Mouse (Mus musculus): ENCODE data around the gene Hcst. TPM values are rescaled to one million over a fixed set of nuclear protein-coding genes. Genes with fewer than 3 reads are reported as not detected.

The Hcst gene
- polyA plus RNA-seq, 1 experiment from 2014 or later: 2.7 TPM

DNA sequence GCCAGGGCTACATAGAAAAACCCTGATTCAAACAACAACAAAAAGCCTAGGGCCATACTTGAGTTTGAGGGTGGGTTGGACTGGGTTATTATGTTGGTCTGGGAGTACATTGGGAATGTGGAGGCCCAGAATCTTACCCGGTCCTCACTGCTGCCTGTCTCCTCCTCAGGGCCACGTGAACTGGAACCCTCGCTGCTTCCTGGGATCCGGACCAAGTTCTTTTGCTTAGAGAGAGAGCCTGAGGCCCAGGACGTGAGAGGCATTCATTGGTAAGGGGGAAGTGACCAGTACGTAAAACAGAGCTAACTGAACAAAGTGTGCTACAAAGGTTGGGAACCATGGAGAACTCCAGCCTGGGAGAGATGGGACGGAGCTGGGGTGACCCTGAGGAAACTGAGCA, 30.6 kb upstream of the Hcst start:
- WGBS: 65% methylated on average over 7 of the region's 7 CpGs
- H3K4me3 ChIP-seq: no peak overlapping the region

DNA sequence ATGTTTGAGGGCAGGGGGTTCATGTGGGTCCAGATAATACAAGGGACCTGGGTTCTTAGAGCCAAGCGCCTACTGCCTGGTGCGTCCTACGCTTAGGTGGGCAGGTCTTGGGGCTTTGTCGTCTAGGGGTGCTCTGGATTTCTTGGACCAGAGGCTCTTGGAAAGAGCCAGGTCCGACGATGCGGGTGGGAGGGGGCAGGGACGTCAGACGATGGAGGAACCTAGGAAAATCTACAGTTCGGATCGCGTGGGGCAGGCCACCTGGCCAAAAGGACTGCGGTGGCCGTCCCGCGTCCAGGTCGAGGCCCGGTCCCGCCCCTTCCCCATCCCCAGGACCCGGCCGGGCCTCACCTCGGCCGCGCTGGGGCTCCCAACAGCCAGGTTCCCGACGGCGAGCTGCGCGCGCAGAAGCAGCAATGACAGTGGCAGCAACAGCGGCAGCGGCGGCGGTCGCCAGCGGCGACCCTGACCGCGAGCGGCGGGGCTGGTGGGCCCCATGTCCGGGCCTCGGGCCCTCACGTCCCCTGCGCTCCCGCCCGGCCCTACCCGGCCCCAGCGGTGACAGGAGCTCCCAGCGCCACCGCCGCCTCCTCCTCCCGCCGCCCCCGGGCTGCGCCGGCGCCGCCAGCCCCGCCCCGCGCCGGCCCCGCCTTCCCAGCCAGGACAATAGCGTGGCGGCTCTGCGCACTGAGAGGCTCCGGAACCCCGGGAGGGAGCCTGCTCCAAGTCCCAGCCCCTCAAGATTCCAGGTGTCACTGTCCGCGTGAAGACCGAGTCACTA, 25.5 kb upstream of the Hcst start, which contains the start of gene Aplp1:
Gene Aplp1 (minus strand): TSS at position 565 of the 781 bp plus-strand sequence.
- H3K27me3 ChIP-seq: peaks cover 20% of the 10 kb centered on the region
- no peaks in the 10 kb centered on the region for H3K9me3 ChIP-seq
- peak within 1 kb of the TSS; percentile 64 for H3K4me3 ChIP-seq
- under 1% methylated on average over 63 of the region's 72 CpGs for WGBS
- no peak within 1 kb of the TSS for H3K27ac ChIP-seq
- peaks cover 6% of the 10 kb centered on the region; the same call in 1 of the 2 replicates for H3K36me3 ChIP-seq
- H3K4me2 ChIP-seq: peak within 1 kb of the TSS; percentile 92
- H3K4me1 ChIP-seq: peaks cover 18% of the 10 kb centered on the region
- ATAC-seq (ENCODE audit: insufficient number of reproducible peaks, low FRiP score, low TSS enrichment, low read depth): peak; percentile 68; the same call in 1 of the 2 replicates
- peak within 1 kb of the TSS; percentile 63 for H3K9ac ChIP-seq

More for the DNA sequence above, 30.6 kb upstream of the Hcst start:
- Histone ChIP-seq H3K27me3 (peaks cover 48% of the 10 kb centered on the region), H3K9me3 (no peaks in the 10 kb centered on the region), H3K36me3 (no peaks in the 10 kb centered on the region), H3K9ac (no peak overlapping the region), H3K4me2 (no peak overlapping the region), H3K4me1 (peaks cover 4% of the 10 kb centered on the region; the same call in 1 of the 2 replicates), H3K27ac (no peak overlapping the region)
- no peak for ATAC-seq (ENCODE audit: insufficient number of reproducible peaks, low FRiP score, low TSS enrichment, low read depth)

DNA sequence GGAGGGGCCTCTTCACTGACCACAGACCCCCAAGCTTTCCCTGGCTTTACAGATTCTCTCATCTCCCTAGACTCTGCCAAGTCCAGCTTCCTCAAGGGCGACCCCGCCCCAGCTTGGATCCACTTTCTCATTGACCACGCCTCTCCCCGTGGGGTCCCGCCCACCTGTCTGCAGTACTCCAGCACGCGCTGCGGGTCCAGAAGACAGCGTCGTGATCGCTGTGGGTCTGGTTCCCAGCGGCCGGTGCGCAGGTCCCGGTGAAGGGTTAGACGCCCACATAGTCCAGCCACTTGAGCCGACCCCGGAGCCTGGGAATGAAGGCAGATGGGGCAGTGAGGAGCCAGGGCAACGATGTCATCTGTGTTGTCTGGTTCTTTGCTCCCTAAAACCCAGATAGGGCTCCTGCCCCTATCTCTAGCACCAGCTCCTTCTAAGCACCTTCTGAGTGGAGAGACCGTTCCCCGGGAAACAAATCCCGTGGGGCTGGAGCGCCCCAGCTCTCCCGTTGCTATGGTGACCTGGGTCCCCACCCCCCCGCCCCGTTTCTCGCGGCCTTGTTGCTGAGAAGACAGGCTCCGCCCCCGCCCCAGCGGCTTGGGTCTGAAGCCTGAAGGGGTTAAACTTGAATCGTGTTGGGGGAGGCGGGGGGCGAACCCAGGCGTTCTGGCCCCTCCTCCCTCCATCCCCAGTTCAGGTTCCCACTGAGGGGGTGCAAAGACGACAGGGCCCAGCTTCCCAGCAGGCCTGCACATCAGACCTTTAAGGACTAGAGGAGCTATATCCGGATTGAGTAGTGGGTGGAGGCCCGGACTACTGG, 24.7 kb upstream of the Hcst start:
- peak overlapping the region; percentile 64 for H3K4me3 ChIP-seq
- peaks cover 9% of the 10 kb centered on the region; the same call in 1 of the 2 replicates for H3K36me3 ChIP-seq
- peaks cover 18% of the 10 kb centered on the region for H3K4me1 ChIP-seq
- WGBS: under 1% methylated on average over 38 of the region's 38 CpGs
- H3K27ac ChIP-seq: no peak overlapping the region
- no peak for ATAC-seq (ENCODE audit: insufficient number of reproducible peaks, low FRiP score, low TSS enrichment, low read depth)
- peaks cover 17% of the 10 kb centered on the region; the same call in 1 of the 2 replicates for H3K27me3 ChIP-seq
- H3K4me2 ChIP-seq: peak overlapping the region; percentile 92
- H3K9ac ChIP-seq: peak overlapping the region; percentile 63; the same call in 1 of the 2 replicates
- no peaks in the 10 kb centered on the region for H3K9me3 ChIP-seq

DNA sequence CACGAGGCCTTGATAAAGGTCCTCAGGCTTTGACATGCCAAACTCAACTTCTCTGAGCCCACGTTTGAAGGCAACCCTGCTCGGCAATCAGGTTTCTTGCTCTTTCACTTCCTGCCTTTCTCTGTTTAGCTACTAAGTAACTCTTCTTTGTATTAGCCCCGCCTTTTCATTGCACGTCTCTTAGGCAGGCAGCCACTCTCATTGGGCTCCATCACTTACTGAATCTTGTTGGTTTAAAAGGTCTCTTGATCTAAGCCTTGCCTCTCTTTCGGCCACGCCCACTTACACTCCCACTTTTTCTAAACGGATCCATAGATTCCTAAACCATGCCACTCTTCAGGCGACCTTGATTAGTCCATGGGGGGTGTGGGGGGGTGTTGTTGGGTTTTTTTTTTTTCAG, 24.0 kb upstream of the Hcst start:
- Histone ChIP-seq H3K4me3 (peak overlapping the region; percentile 64), H3K4me1 (peaks cover 18% of the 10 kb centered on the region), H3K4me2 (peak overlapping the region; percentile 92; the same call in 1 of the 2 replicates), H3K36me3 (peaks cover 9% of the 10 kb centered on the region; the same call in 1 of the 2 replicates), H3K9me3 (no peaks in the 10 kb centered on the region), H3K27ac (no peak overlapping the region), H3K27me3 (peaks cover 17% of the 10 kb centered on the region; the same call in 1 of the 2 replicates), H3K9ac (no peak overlapping the region)
- no peak for ATAC-seq (ENCODE audit: insufficient number of reproducible peaks, low FRiP score, low TSS enrichment, low read depth)
- 23% methylated on average over 9 of the region's 9 CpGs for WGBS

DNA sequence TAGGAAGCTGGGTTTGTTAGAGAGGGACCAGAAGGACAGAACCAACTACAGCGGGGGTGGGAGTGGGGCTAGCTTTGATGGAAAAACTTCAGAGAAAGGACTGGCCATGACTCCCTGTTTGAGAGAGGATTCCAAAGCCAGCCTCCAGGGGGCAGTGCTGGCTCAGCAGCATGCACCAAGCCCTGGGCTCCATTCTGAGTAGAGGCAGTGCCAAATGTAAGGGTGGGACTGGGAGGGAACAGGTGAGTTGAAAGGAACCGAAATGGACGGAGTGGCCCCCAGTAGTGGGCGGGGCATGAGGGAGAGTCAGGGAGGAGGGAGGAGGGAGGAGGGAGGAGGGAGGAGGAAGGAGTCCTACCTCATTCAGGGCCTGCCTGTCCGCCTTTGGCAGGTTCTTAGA, 21.0 kb upstream of the Hcst start:
- Histone ChIP-seq H3K4me1 (peaks cover 18% of the 10 kb centered on the region), H3K9me3 (no peaks in the 10 kb centered on the region), H3K4me2 (no peak overlapping the region), H3K27ac (no peak overlapping the region), H3K9ac (no peak overlapping the region), H3K36me3 (peaks cover 15% of the 10 kb centered on the region; the same call in 1 of the 2 replicates), H3K27me3 (peaks cover 32% of the 10 kb centered on the region; the same call in 1 of the 2 replicates), H3K4me3 (no peak overlapping the region)
- ATAC-seq (ENCODE audit: insufficient number of reproducible peaks, low FRiP score, low TSS enrichment, low read depth): no peak
- WGBS: 18% methylated on average over 4 of the region's 5 CpGs

DNA sequence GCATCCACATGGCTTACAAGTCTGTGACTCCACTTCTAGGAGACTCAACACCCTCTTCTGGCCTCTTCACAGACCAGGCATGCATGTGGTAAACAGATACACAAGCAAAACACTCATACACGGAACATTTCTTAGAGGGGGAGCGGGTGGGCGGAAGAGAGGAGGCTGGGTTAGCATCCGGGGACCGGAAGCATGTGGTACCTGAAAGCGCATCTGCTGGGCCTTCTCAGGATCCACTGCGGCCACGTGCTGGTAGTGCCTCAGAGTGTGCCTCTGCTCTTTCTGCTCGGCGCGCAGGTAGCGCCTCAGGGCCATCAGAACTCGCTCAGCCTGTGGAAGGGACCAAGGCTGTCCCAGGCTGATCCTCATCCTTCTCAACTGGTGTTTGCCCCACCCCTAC, 20.1 kb upstream of the Hcst start:
- Histone ChIP-seq H3K4me1 (peaks cover 9% of the 10 kb centered on the region), H3K27me3 (peaks cover 32% of the 10 kb centered on the region; the same call in 1 of the 2 replicates), H3K9ac (no peak overlapping the region), H3K9me3 (no peaks in the 10 kb centered on the region), H3K4me3 (no peak overlapping the region), H3K4me2 (no peak overlapping the region), H3K27ac (no peak overlapping the region), H3K36me3 (peaks cover 19% of the 10 kb centered on the region; the same call in 1 of the 2 replicates)
- 78% methylated on average over 13 of the region's 13 CpGs for WGBS
- ATAC-seq (ENCODE audit: insufficient number of reproducible peaks, low FRiP score, low TSS enrichment, low read depth): no peak

DNA sequence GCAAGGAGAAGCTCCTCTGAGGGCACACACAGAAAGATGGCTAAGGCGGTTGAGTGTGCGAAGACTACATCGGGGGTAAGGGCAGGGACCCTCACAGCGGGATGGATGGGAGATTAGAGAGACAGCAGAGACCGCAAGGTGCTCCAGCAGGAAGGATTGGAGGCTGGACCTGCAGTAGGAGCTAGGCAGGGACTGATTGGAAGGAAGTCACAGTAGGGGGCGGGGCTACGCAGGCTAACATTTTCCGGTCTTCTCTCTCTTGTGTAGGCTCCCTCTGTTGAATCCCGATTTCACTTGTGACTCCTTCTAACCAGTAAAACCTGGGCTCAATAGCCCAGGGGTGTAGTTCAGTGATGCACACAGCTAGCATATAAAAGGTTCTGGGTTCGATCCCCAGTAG, 17.2 kb upstream of the Hcst start:
- H3K9me3 ChIP-seq: no peaks in the 10 kb centered on the region
- no peak overlapping the region for H3K4me3 ChIP-seq
- no peak for ATAC-seq (ENCODE audit: insufficient number of reproducible peaks, low FRiP score, low TSS enrichment, low read depth)
- H3K36me3 ChIP-seq: peaks cover 16% of the 10 kb centered on the region; the same call in 1 of the 2 replicates
- H3K9ac ChIP-seq: no peak overlapping the region
- H3K4me2 ChIP-seq: no peak overlapping the region
- H3K27ac ChIP-seq: no peak overlapping the region
- H3K4me1 ChIP-seq: no peaks in the 10 kb centered on the region
- H3K27me3 ChIP-seq: peaks cover 23% of the 10 kb centered on the region; the same call in 1 of the 2 replicates
- 20% methylated on average over 10 of the region's 10 CpGs for WGBS

DNA sequence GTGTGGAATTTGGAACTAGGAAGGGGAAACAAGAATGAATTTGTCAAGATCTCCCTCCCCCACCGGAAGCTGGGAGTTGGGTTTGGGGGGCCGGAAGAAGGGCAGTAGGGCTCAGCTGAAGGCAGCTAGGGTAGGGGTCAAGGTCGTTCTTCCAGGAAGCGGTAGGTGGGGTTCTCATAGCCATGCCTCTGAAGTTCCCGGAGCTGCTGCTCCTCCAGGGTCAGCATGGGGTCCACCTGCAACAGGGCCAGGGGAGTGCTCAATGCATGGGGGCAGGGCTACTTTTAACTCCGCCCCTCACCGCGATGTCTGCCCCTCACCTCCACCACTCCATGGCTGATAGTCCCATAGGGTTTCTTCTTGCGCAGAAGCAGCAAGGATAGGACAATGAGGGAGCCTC, 15.5 kb upstream of the Hcst start:
- 38% methylated on average over 9 of the region's 9 CpGs for WGBS
- no peak for ATAC-seq (ENCODE audit: insufficient number of reproducible peaks, low FRiP score, low TSS enrichment, low read depth)
- peaks cover 13% of the 10 kb centered on the region; the same call in 1 of the 2 replicates for H3K36me3 ChIP-seq
- peaks cover 23% of the 10 kb centered on the region; the same call in 1 of the 2 replicates for H3K27me3 ChIP-seq
- no peaks in the 10 kb centered on the region for H3K4me1 ChIP-seq
- H3K4me2 ChIP-seq: no peak overlapping the region
- H3K9ac ChIP-seq: no peak overlapping the region
- no peak overlapping the region for H3K4me3 ChIP-seq
- no peak overlapping the region for H3K27ac ChIP-seq
- no peaks in the 10 kb centered on the region for H3K9me3 ChIP-seq

DNA sequence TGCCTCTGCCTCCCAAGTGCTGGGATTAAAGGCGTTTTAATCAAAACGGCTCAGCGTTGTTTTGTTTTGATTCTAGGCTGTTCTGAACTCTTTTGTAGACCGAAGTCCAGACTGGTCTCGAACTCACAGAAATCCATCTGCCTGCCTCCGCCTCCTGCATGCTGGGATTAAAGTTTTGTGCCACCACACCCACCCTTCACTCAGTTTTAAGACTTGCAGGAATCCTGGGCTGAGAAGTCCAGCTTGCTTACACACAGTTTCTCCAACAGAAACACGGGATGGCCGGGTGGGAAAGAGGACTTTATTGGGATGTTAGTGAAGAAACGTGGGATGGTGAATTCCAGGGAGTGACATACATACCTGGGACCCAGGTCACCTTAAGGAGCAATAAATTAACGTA, 15.0 kb upstream of the Hcst start:
- H3K9ac ChIP-seq: no peak overlapping the region
- H3K36me3 ChIP-seq: peaks cover 10% of the 10 kb centered on the region; the same call in 1 of the 2 replicates
- peaks cover 23% of the 10 kb centered on the region; the same call in 1 of the 2 replicates for H3K27me3 ChIP-seq
- no peak overlapping the region for H3K4me2 ChIP-seq
- no peak overlapping the region for H3K4me3 ChIP-seq
- WGBS: 68% methylated on average over 10 of the region's 10 CpGs
- H3K9me3 ChIP-seq: no peaks in the 10 kb centered on the region
- no peak overlapping the region for H3K27ac ChIP-seq
- ATAC-seq (ENCODE audit: insufficient number of reproducible peaks, low FRiP score, low TSS enrichment, low read depth): no peak
- H3K4me1 ChIP-seq: no peaks in the 10 kb centered on the region

DNA sequence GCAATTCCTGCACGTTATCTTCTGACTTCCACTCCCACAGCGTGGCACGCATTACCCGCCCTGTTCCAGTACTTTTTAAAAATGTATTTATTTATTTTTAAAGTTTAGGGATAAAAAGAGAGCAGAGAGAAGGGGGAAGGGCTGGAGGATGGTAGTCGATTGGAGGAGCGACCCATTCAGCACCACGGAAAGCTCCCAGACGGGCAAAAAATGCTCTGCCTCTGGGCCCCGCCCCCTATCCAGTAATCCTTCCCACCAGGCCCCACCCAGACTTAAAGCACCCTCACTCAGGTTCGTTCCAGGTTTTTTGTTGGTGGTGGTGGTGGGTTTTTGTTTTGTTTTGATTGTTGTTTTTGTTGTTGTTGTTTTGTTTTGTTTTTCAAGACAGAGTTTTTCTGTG, 14.6 kb upstream of the Hcst start:
- peaks cover 10% of the 10 kb centered on the region; the same call in 1 of the 2 replicates for H3K36me3 ChIP-seq
- no peaks in the 10 kb centered on the region for H3K4me1 ChIP-seq
- no peak overlapping the region for H3K27ac ChIP-seq
- no peaks in the 10 kb centered on the region for H3K9me3 ChIP-seq
- 0 out of 2 replicates have a peak overlapping the region, but pooled peaks have one; percentile 10 for H3K9ac ChIP-seq
- no peak overlapping the region for H3K4me3 ChIP-seq
- 2% methylated on average over 10 of the region's 10 CpGs for WGBS
- ATAC-seq (ENCODE audit: insufficient number of reproducible peaks, low FRiP score, low TSS enrichment, low read depth): no peak
- H3K27me3 ChIP-seq: peaks cover 20% of the 10 kb centered on the region; the same call in 1 of the 2 replicates
- H3K4me2 ChIP-seq: no peak overlapping the region

DNA sequence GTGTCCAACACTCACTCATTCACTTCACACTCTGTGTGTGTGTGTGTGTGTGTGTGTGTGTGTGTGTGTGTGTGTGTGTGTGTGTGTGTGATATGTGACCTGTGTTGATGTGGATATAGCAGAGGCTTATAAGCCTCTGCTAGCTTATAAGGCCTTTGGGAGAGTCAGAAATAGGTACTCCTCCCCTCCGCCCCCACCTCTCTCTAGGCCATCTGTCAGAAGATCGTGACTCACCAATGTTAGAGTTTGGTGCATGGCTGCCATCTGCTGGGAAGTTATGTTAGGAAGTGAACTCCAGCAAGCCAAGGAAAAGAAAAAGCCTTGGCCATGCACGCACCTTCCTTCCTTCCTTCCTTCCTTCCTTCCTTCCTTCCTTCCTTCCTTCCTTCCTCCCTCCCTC, 12.1 kb upstream of the Hcst start:
- H3K4me2 ChIP-seq: no peak overlapping the region
- H3K27me3 ChIP-seq: peaks cover 14% of the 10 kb centered on the region; the same call in 1 of the 2 replicates
- WGBS: 5% methylated on average over 3 of the region's 3 CpGs
- H3K4me3 ChIP-seq: no peak overlapping the region
- ATAC-seq (ENCODE audit: insufficient number of reproducible peaks, low FRiP score, low TSS enrichment, low read depth): no peak
- H3K9ac ChIP-seq: no peak overlapping the region
- no peaks in the 10 kb centered on the region for H3K9me3 ChIP-seq
- H3K4me1 ChIP-seq: no peaks in the 10 kb centered on the region
- H3K36me3 ChIP-seq: peaks cover 10% of the 10 kb centered on the region; the same call in 1 of the 2 replicates
- no peak overlapping the region for H3K27ac ChIP-seq
